8 mouse cellular contexts compared by ENCODE assay signal in genomic region chr7:127912938-127913337, GRCm38 (mm10). TPM values are rescaled to one million over a fixed set of nuclear protein-coding genes. Genes with fewer than 3 reads are reported as not detected.
A peak's percentile ranks its signal among the peaks of the same experiment; 100 is the strongest.
DNase-seq lines count a peak whose midpoint lies in the region; ATAC-seq and TF ChIP-seq lines count a peak whose summit lies in the region.

No protein-coding gene starts in this region.

- WGBS in heart, embryonic 13.5 days, result 8% methylated on average over 4 of the region's 4 CpGs
- WGBS in forebrain, postnatal 0 days, result 28% methylated on average over 4 of the region's 4 CpGs
- 7% methylated on average over 4 of the region's 4 CpGs for WGBS in macrophage (ENCODE audit: missing documents)

- H3K27ac ChIP-seq in heart, embryonic 13.5 days (replicated peaks), result 0 out of 2 replicates have a peak overlapping the region, but pooled peaks have one; percentile 87
- peak overlapping the region; percentile 89 for H3K27ac ChIP-seq in ES-Bruce4 (ENCODE audit: insufficient read depth, low read length)
- H3K27ac ChIP-seq in forebrain, postnatal 0 days (ENCODE audit: low read depth, low read length), result peak overlapping the region; percentile 80; the same call in 1 of the 2 replicates
- peak overlapping the region; percentile 55; the same call in 1 of the 2 replicates for H3K27ac ChIP-seq in macrophage

- H3K36me3 ChIP-seq in heart, embryonic 13.5 days, result peaks cover 56% of the 10 kb centered on the region
- H3K36me3 ChIP-seq in ES-Bruce4 (ENCODE audit: control insufficient read depth, insufficient read depth, low read length, poor library complexity, severe bottlenecking) (peaks cover 35% of the 10 kb centered on the region), macrophage (ENCODE audit: inconsistent target) (peaks cover 19% of the 10 kb centered on the region)
- peaks cover 30% of the 10 kb centered on the region for H3K36me3 ChIP-seq in forebrain, postnatal 0 days (ENCODE audit: insufficient read depth)

- peak overlapping the region; percentile 89 for H3K9ac ChIP-seq in heart, embryonic 13.5 days
- H3K9ac ChIP-seq in ES-Bruce4 (ENCODE audit: low read depth, poor library complexity, severe bottlenecking), result peak overlapping the region; percentile 83
- peak overlapping the region; percentile 74 for H3K9ac ChIP-seq in forebrain, postnatal 0 days

- no peak for TF ChIP-seq EP300 in ES-Bruce4 (IDR thresholded peaks at IDR 0.05; ENCODE audit: insufficient read depth, low read depth, low read length)

- TF ChIP-seq POLR2A in ES-Bruce4 (IDR thresholded peaks at IDR 0.05; ENCODE audit: insufficient read depth, low read length), result no peak

- H3K4me2 ChIP-seq in heart, embryonic 13.5 days, result peak overlapping the region; percentile 78
- H3K4me2 ChIP-seq in forebrain, postnatal 0 days (ENCODE audit: low read depth), result peak overlapping the region; percentile 80

- ATAC-seq in heart, embryonic 13.5 days (ENCODE audit: extremely low read depth, insufficient number of reproducible peaks, low FRiP score, low TSS enrichment), result no peak
- no peak for ATAC-seq in forebrain, postnatal 0 days

- H3K9me3 ChIP-seq in heart, embryonic 13.5 days, result no peaks in the 10 kb centered on the region
- H3K9me3 ChIP-seq in ES-Bruce4 (replicated peaks; ENCODE audit: control insufficient read depth, insufficient read depth, low read length, poor library complexity, severe bottlenecking), result no peaks in the 10 kb centered on the region
- no peaks in the 10 kb centered on the region for H3K9me3 ChIP-seq in forebrain, postnatal 0 days (ENCODE audit: low read length)

- H3K27me3 ChIP-seq in heart, embryonic 13.5 days (replicated peaks), result no peaks in the 10 kb centered on the region
- H3K27me3 ChIP-seq in ES-Bruce4 (ENCODE audit: control insufficient read depth, insufficient read depth, low read length, poor library complexity, severe bottlenecking), result no peaks in the 10 kb centered on the region
- H3K27me3 ChIP-seq in forebrain, postnatal 0 days (ENCODE audit: insufficient read depth, low read length), result no peaks in the 10 kb centered on the region

- H3K4me3 ChIP-seq in heart, embryonic 13.5 days, result peak overlapping the region; percentile 88
- H3K4me3 ChIP-seq in ES-Bruce4 (ENCODE audit: low read depth, low read length) (peak overlapping the region; percentile 45), macrophage (ENCODE audit: inconsistent target) (peak overlapping the region; percentile 83)
- peak overlapping the region; percentile 92 for H3K4me3 ChIP-seq in forebrain, postnatal 0 days (ENCODE audit: low read depth, low read length)

- TF ChIP-seq CTCF in ES-Bruce4 (IDR thresholded peaks at IDR 0.05; ENCODE audit: low read depth, low read length), result no peak
- no peak for TF ChIP-seq CTCF in forebrain, postnatal 0 days (IDR thresholded peaks at IDR 0.05; ENCODE audit: low read depth)

- H3K79me2 ChIP-seq in macrophage (ENCODE audit: inconsistent target), result peaks cover 12% of the 10 kb centered on the region

- DNase-seq in heart, postnatal 36 days, result no peak
- no peak for DNase-seq in forebrain, postnatal 0 days
- no peak for DNase-seq in right cerebral cortex, postnatal 25 days
- no peak for DNase-seq in adrenal gland, postnatal 10 days
- DNase-seq in layer of hippocampus, adult 9-10 months (ENCODE audit: low spot score), result no peak

- H3K4me1 ChIP-seq in heart, embryonic 13.5 days, result peaks cover 14% of the 10 kb centered on the region
- H3K4me1 ChIP-seq in ES-Bruce4 (ENCODE audit: control insufficient read depth, insufficient read depth, low read length), result no peaks in the 10 kb centered on the region
- peaks cover 12% of the 10 kb centered on the region; the same call in 1 of the 2 replicates for H3K4me1 ChIP-seq in forebrain, postnatal 0 days (ENCODE audit: insufficient read depth)

- intact Hi-C loops in heart, postnatal 36 days (cut with DNase I), result no loop called here

RNA-seq across cellular contexts. Expression of gene Kat8, which starts 0.6 kb away (rescaled TPM):
- polyA plus RNA-seq in heart, embryonic 13.5 days (2015; fragmentation: Nextera tagmentation; extraction: Ambion mirVana), result 25.1 and 27.0 TPM in 2 replicates
- total RNA-seq in heart, postnatal 36 days (2021), result 10 to 100 TPM; 13.8 to 16.1 TPM
- polyA plus RNA-seq in ES-Bruce4 (2011; ENCODE audit: insufficient read depth, insufficient read length, low read depth, missing spikeins) (43.2 and 47.1 TPM in 2 replicates), macrophage (2018) (10.6 to 18.6 TPM (median 16.3 TPM) in 3 replicates)
- 30.6 and 41.1 TPM in 2 replicates for total RNA-seq in forebrain, postnatal 0 days (2014; rRNA removed)
- 34.8 and 37.0 TPM in 2 replicates for polyA plus RNA-seq in forebrain, postnatal 0 days (2015; fragmentation: Nextera tagmentation; extraction: Ambion mirVana)
- total RNA-seq in macrophage (2018; cell fraction: chromatin; rRNA removed), result 10 to 100 TPM; 17.7 to 79.4 (median 43.2) TPM
- total RNA-seq in macrophage (2018; cell fraction: cytosol; rRNA removed), result 10 to 100 TPM in 24 of 26 experiments, 1 to 10 TPM in 2; 7.7 to 19.4 (median 15.1) TPM
- 10 to 100 TPM in 24 of 26 experiments, 1 to 10 TPM in 2; 7.1 to 44.5 (median 20.5) TPM for total RNA-seq in macrophage (2018; cell fraction: nucleus; rRNA removed)
- total RNA-seq in adrenal gland, postnatal 10 days (2021), result 10 to 100 TPM; 22.5 to 24.7 TPM

RNA-seq across cellular contexts. Expression of gene Bckdk, which starts 9.1 kb away (rescaled TPM):
- 145 and 150 TPM in 2 replicates for polyA plus RNA-seq in heart, embryonic 13.5 days (2015; fragmentation: Nextera tagmentation; extraction: Ambion mirVana)
- total RNA-seq in heart, postnatal 36 days (2021), result 100 to 1,000 TPM; 113 to 120 TPM
- polyA plus RNA-seq in ES-Bruce4 (2011; ENCODE audit: insufficient read depth, insufficient read length, low read depth, missing spikeins) (77.3 and 81.1 TPM in 2 replicates), macrophage (2018) (30.8 to 48.5 TPM (median 38.0 TPM) in 3 replicates)
- 43.0 and 56.2 TPM in 2 replicates for total RNA-seq in forebrain, postnatal 0 days (2014; rRNA removed)
- polyA plus RNA-seq in forebrain, postnatal 0 days (2015; fragmentation: Nextera tagmentation; extraction: Ambion mirVana), result 66.8 and 69.3 TPM in 2 replicates
- total RNA-seq in macrophage (2018; cell fraction: chromatin; rRNA removed), result 10 to 100 TPM in 14 of 26 experiments, 1 to 10 TPM in 12; 3.3 to 27.4 (median 10.6) TPM
- 10 to 100 TPM; 21.4 to 35.0 (median 29.6) TPM for total RNA-seq in macrophage (2018; cell fraction: cytosol; rRNA removed)
- total RNA-seq in macrophage (2018; cell fraction: nucleus; rRNA removed), result 10 to 100 TPM in 15 of 26 experiments, 1 to 10 TPM in 11; 5.8 to 24.0 (median 11.3) TPM
- 100 to 1,000 TPM; 124 to 135 TPM for total RNA-seq in adrenal gland, postnatal 10 days (2021)

RNA-seq across cellular contexts. Expression of gene Prss8, which starts 17.0 kb away (rescaled TPM):
- polyA plus RNA-seq in heart, embryonic 13.5 days (2015; fragmentation: Nextera tagmentation; extraction: Ambion mirVana), result 1.6 and 1.8 TPM in 2 replicates
- not detected for total RNA-seq in heart, postnatal 36 days (2021)
- polyA plus RNA-seq in ES-Bruce4 (2011; ENCODE audit: insufficient read depth, insufficient read length, low read depth, missing spikeins), result 73.0 and 74.5 TPM in 2 replicates
- total RNA-seq in forebrain, postnatal 0 days (2014; rRNA removed), result 0.38 and 1.1 TPM in 2 replicates
- 0.92 and 1.5 TPM in 2 replicates for polyA plus RNA-seq in forebrain, postnatal 0 days (2015; fragmentation: Nextera tagmentation; extraction: Ambion mirVana)
- total RNA-seq in macrophage (2018; cell fraction: chromatin; rRNA removed), result not detected
- total RNA-seq in macrophage (2018; cell fraction: cytosol; rRNA removed), result not detected
- total RNA-seq in macrophage (2018; cell fraction: nucleus; rRNA removed), result not detected
- polyA plus RNA-seq in macrophage (2018), result not detected in 3 replicates
- total RNA-seq in adrenal gland, postnatal 10 days (2021), result under 1 TPM; 0.45 to 0.96 TPM

RNA-seq across cellular contexts. Expression of gene Vkorc1, which starts 17.5 kb away (rescaled TPM):
- 109 and 120 TPM in 2 replicates for polyA plus RNA-seq in heart, embryonic 13.5 days (2015; fragmentation: Nextera tagmentation; extraction: Ambion mirVana)
- total RNA-seq in heart, postnatal 36 days (2021), result 10 to 100 TPM; 22.1 to 22.6 TPM
- polyA plus RNA-seq in ES-Bruce4 (2011; ENCODE audit: insufficient read depth, insufficient read length, low read depth, missing spikeins), result 31.8 and 35.1 TPM in 2 replicates
- 17.2 and 28.0 TPM in 2 replicates for total RNA-seq in forebrain, postnatal 0 days (2014; rRNA removed)
- 69.4 and 73.0 TPM in 2 replicates for polyA plus RNA-seq in forebrain, postnatal 0 days (2015; fragmentation: Nextera tagmentation; extraction: Ambion mirVana)
- total RNA-seq in macrophage (2018; cell fraction: chromatin; rRNA removed), result 10 to 100 TPM in 1 of 26 experiments, 1 to 10 TPM in 6, not detected in 19; 1.0 to 14.9 (median 2.0) TPM
- total RNA-seq in macrophage (2018; cell fraction: cytosol; rRNA removed), result 10 to 100 TPM; 16.4 to 49.8 (median 25.2) TPM
- total RNA-seq in macrophage (2018; cell fraction: nucleus; rRNA removed), result 10 to 100 TPM in 16 of 26 experiments, 1 to 10 TPM in 10; 2.8 to 24.2 (median 10.3) TPM
- polyA plus RNA-seq in macrophage (2018), result 38.2 to 42.7 TPM (median 41.1 TPM) in 3 replicates
- 100 to 1,000 TPM in 1 of 2 experiments, 10 to 100 TPM in 1; 84.3 to 112 TPM for total RNA-seq in adrenal gland, postnatal 10 days (2021)

RNA-seq across cellular contexts. Expression of gene Gm21974, which starts 17.7 kb away (rescaled TPM):
- not detected in 2 replicates for polyA plus RNA-seq in heart, embryonic 13.5 days (2015; fragmentation: Nextera tagmentation; extraction: Ambion mirVana)
- not detected for total RNA-seq in heart, postnatal 36 days (2021)
- polyA plus RNA-seq in ES-Bruce4 (2011; ENCODE audit: insufficient read depth, insufficient read length, low read depth, missing spikeins) (not detected in 2 replicates), macrophage (2018) (not detected in 3 replicates)
- not detected in 2 replicates for total RNA-seq in forebrain, postnatal 0 days (2014; rRNA removed)
- not detected in 2 replicates for polyA plus RNA-seq in forebrain, postnatal 0 days (2015; fragmentation: Nextera tagmentation; extraction: Ambion mirVana)
- not detected for total RNA-seq in macrophage (2018; cell fraction: chromatin; rRNA removed)
- not detected for total RNA-seq in macrophage (2018; cell fraction: cytosol; rRNA removed)
- under 1 TPM in 2 of 26 experiments, not detected in 24; 0.27 to 0.50 TPM for total RNA-seq in macrophage (2018; cell fraction: nucleus; rRNA removed)
- not detected for total RNA-seq in adrenal gland, postnatal 10 days (2021)

Comparison
In these comparisons a context has a peak if more than half of its experiments do, and no peak if none do; other contexts are left out.
1. RNA of gene Prss8, which starts 17.0 kb away (polyA plus RNA-seq): 73.0 to 74.5 TPM in ES-Bruce4; 1.6 to 1.8 TPM in heart, embryonic 13.5 days, 0.92 to 1.5 TPM in forebrain, postnatal 0 days and not detected in macrophage; every median in the first group is over 10 times any median in the second.
2. Peak in every context shown above with its lines, with median percentiles within 50 percentile points of each other: H3K27ac ChIP-seq, H3K4me3 ChIP-seq and H3K9ac ChIP-seq.